Mouse (Mus musculus): Measurements from ENCODE around the gene Otof. TPM values are rescaled to one million over a fixed set of nuclear protein-coding genes. Genes with fewer than 3 reads are reported as not detected.

The Otof gene
- total RNA-seq, 2 experiments from 2014 or later: 0.05 to 0.07 TPM

GRCm38 (mm10) chr5:30423572-30424244 lies 38.0 kb downstream of the Otof start:
- DNase-seq: peak; percentile 74

DNA sequence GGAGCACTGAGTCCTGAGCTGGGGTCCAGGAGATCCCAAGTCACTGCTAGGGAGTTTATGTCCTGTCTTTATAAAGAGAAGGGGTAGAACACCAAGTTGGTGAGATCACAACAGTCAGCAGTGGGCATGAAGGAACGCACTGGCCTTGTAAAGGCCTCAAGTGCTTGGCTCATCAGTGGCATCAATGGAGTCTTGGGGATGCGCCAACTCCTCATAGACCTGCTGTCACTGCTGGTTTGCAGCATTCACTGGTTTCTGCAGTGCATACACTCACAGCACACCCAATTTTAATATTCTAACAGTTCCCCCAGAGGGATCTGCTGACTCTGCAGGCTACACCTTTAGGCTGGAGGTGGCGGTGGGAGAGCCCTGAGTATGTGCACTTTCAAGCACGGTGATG lies 38.6 kb downstream of the Otof start:
- DNase-seq: no peak

GRCm38 (mm10) chr5:30416665-30417064 lies 45.1 kb downstream of the Otof start:
- DNase-seq: no peak

- DNase-seq: no peak
Observed at GRCm38 (mm10) chr5:30415876-30416275, 45.9 kb downstream of the Otof start.

- no peak for DNase-seq
Observed at GRCm38 (mm10) chr5:30415381-30415780, 46.4 kb downstream of the Otof start.

DNA sequence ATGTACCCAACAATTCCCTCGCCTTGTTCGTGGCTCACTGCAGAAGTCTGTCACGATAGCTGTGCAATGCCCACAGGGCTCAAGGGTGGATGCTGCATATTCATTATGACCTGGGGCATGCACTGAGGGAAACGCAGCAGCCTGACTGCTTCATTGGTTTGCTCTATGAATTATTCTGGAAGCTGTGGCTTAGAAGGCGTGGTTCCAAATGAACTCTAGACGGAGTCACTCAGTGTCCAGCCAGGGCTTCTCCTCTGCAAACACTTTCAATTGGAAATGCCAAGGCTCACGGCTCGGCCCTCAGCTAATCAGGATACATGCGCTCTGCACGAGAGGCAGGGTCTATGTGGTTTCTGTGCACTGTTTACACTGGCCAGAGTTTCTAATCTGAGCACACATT lies 50.2 kb downstream of the Otof start:
- no peak for DNase-seq

GRCm38 (mm10) chr5:30406876-30407275 lies 54.9 kb downstream of the Otof start:
- DNase-seq: peak; percentile 43

- no peak for DNase-seq
Observed at GRCm38 (mm10) chr5:30401165-30401564, 60.6 kb downstream of the Otof start.

- no peak for DNase-seq
Observed at GRCm38 (mm10) chr5:30400521-30400920, 61.2 kb downstream of the Otof start.

DNA sequence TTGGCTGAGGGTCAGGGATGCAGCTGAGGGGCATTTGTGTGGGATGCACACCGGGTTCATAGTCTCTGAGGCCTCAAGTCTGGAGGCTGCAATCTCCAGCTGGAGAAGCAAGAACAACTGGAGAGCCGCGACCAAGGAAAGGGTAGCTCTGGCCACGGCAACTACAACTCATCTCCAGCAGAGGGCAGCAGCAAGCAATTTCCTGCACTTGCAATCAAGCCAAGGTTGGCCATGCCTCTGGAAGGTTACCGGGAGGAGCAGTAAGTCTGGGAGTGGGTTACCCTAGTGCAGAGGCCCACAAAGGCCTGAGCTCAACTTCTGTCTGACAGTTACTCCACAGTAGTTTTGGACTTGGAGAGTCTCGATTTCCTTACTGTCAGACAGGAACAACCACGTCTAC lies 70.3 kb downstream of the Otof start:
- peak; percentile 85 for DNase-seq

DNA sequence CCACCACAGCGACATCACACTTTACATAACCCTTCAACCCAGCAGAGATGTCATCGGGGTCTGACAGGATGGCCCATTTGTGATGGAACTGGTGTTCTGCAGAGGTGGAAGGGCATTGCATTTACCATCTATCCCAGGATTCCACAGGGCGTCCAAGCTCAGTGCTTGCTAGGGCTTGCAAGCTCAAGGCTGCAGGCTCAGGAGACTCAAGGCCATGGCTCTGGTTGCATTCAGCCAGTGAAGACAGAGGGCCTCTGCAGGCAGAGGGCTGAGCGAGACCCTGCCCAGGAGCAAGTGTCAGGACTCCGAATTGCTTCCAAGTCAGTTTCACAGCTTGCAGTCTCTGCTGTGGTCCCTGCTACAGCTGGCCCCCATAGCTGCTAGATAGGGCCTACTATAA lies 71.9 kb downstream of the Otof start:
- DNase-seq: no peak

GRCm38 (mm10) chr5:30387726-30388125 lies 74.0 kb downstream of the Otof start:
- DNase-seq: no peak

GRCm38 (mm10) chr5:30382876-30383275 lies 78.9 kb downstream of the Otof start:
- DNase-seq: no peak

- DNase-seq: peak; percentile 21
Observed at GRCm38 (mm10) chr5:30369426-30369825, 92.3 kb downstream of the Otof start.

- DNase-seq: no peak
Observed at GRCm38 (mm10) chr5:30367405-30367804, 94.3 kb downstream of the Otof start.

DNA sequence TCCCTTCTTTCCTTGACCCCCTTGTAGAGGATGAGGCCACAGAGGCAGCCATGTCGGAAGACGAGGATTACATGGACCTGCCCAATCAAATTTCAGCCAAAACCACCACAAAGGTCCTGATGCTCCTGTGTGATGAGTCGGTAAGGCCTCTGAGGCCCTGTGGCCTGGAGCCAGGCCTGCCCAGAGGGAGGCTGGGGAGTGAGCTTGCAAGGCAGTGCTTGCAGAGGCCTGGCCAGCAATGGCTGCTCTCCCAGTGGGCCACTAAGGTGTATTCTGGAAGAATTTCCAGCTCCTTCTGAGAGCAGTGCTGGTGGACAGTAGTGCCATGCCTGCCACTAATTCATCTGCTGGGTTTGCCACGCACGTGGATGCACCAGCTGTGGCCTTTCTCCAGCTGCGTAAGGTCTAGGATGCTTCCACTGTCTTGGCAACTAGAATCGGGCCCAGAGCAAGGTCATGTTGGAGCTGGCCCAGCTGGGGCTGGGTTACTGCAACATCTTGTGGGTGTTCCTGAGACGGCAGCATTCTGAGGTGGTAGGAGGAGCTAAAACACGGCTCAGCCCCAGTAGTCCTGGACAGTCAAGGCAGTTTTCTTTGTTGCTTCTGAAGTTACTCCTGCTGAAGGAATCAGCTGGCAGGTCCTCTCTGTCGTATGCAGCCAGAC lies 103.2 kb downstream of the Otof start:
- DNase-seq: no peak

DNA sequence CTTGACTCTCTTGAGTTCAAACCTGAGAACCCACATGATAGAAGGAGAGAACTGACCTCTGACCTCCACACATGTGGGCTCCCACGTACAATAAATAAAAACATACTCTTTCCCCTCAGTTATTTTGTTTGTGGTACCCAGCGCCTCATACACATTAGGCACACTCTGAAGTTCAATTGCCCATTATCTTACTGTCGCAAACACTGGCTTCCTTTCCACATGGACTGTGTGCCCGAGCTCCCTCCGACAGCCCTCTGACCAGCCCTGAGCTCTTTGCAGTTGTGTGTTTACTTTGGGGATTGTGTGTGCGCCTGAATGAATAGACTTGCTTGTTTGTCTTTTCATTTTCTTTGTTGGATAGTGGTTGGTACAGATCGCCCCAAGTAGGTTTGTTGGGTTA lies 105.1 kb downstream of the Otof start:
- DNase-seq: no peak

DNA sequence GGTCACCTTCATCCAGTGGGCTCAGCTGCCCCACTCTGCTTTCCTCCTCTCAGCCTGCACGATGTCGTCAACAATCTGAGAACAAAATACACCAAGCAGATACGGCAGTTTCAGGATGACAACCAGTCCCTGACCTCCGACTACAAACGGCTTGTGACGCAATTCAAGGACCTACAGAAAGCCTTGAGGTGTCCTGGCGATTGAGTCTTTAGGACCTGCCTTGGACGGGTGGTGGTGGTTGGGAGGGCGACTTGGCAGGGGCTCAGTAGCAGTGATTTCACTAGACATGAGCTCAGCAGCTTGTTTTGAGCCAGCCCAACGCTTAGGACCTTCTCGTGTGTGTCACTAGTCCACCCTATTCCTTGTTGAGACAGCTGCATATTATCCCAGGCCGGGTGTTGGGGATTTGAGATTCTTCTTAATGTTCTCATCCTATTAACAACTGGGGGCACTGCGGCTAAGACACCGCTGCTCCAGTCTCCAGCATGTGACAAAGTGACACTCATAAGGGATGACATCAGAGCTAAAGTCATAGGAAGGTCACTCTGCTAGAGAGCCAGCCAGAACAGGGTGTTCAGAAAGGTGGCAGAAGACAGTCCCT lies 106.1 kb downstream of the Otof start:
- DNase-seq: peak; percentile 26

- no peak for DNase-seq
Observed at GRCm38 (mm10) chr5:30355114-30355513, 106.6 kb downstream of the Otof start.

DNA sequence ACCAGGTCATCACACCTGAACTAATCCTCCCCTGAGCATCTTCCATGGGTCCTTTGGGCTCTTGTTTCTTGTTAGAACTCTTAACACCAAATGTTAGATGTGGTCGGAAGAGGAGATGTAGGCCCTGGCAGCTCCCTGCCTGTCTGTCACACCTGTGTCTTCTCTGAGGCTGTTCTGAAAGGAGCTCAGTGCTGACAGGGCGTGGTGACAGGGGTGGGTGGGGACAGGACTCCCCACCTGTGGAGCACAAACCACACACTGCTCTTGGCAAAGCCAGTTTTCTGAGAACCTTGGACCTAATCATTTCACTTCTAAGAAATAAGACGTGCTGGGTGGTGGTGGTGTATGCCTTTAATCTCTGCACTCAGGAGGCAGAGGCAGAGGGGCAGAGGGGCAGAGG lies 108.1 kb downstream of the Otof start:
- DNase-seq: no peak

- no peak for DNase-seq
Observed at GRCm38 (mm10) chr5:30343886-30344285, 117.8 kb downstream of the Otof start.

- DNase-seq: peak; percentile 76
Observed at GRCm38 (mm10) chr5:30343107-30343506, 118.6 kb downstream of the Otof start.

DNA sequence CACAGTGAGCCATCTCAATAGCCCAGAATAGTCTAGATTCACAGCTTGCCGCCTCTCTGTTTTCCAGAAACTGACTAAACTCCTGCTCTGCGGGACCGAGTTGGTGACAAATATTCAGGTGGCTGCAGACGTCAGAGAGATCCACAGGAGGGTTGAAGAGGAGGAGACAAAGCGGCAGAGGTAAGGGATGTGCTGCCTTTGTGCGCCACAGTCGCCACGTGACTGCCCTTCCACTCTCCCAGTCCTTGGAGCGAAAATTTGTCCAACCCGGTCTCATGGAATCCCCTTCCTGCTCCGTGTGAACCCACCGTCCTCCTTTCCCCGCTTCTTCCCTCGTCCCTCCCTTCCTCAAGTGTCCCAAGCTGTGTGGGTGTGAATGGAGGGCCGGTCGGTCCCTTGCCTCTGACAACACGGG lies 119.1 kb downstream of the Otof start:
- no peak for DNase-seq
